Mouse (Mus musculus) erythroblast, embryonic 14.5 days (primary cell): ENCODE measurements around the gene Frmd4a.

Source experiments
- GATA1 ChIP-seq: IDR thresholded peaks from 2 replicates; pipeline ENCODE4 v1.6.1; 2012; ENCODE audit warnings: low read length, inconsistent platforms, mixed read lengths
- TAL1 ChIP-seq: IDR thresholded peaks from 3 replicates; pipeline ENCODE4 v1.6.1; 2012; ENCODE audit warnings: low read length, inconsistent platforms, mixed read lengths

DNA sequence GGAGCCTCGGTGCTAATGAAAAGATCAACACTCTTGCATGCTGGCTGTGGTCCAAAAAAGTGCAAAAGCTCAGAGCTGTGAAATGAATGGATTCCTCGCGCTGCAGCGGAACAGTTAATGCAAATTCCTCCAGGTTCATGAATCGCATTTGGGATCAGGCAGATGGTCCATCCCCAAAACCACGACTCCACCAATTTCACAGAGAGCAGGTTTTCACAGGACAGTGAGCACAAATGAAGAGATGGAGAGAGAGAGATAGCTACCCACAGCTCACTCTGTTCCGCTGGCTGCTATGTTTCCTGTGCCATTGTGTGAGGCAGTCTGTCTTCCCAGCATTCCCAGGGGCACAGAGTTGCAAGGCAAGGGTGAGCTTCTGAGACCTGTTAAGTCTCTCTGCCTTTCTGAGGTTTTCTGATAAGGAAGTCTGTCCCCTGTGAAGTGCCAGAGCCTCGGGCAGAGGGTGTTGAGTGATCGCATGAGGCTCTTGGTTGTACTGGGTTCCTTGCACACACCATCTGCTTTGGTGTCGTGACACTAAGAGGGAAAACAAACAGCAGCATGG is 215.3 kb downstream of the Frmd4a start:
- no peak for TF ChIP-seq TAL1
- TF ChIP-seq GATA1 = no peak
